Mouse (Mus musculus) spleen, embryonic (tissue): ENCODE measurements around the gene Pigu.

Source experiments
- CTCF ChIA-PET: fragments of 350-600 bp; sonication (Branson Sonifier 250); formaldehyde crosslinking; loops from one replicate; lab custom pipeline; 2022; lab: Charles Lee

Gene Pigu

GRCm38 (mm10) chr2:155356971-155357591 is at the start of gene Pigu:
Pigu (minus strand) TSS chr2:155357430.
- CTCF ChIA-PET: no interaction called here

- CTCF ChIA-PET: interaction anchor here (0.8 to 1.2 kb wide), 2 partner anchors 22 to 31 kb away, joined by 3 to 4 read pairs; no protein-coding TSS in a partner anchor
Observed at GRCm38 (mm10) chr2:155404635-155405034, 47.4 kb upstream of the Pigu start.

- CTCF ChIA-PET: no interaction called here
Observed at GRCm38 (mm10) chr2:155401926-155402325, 44.7 kb upstream of the Pigu start.

GRCm38 (mm10) chr2:155400276-155400675 is 43.0 kb upstream of the Pigu start:
- CTCF ChIA-PET: no interaction called here

GRCm38 (mm10) chr2:155394586-155394985 is 37.4 kb upstream of the Pigu start:
- CTCF ChIA-PET: no interaction called here

- CTCF ChIA-PET: no interaction called here
Observed at GRCm38 (mm10) chr2:155388573-155388972, 31.3 kb upstream of the Pigu start.

GRCm38 (mm10) chr2:155387052-155387451 is 29.8 kb upstream of the Pigu start:
- CTCF ChIA-PET: no interaction called here

GRCm38 (mm10) chr2:155386534-155386899 is 29.3 kb upstream of the Pigu start:
- CTCF ChIA-PET: no interaction called here

GRCm38 (mm10) chr2:155385731-155386533 is 28.7 kb upstream of the Pigu start:
- CTCF ChIA-PET: no interaction called here

- CTCF ChIA-PET: no interaction called here
Observed at GRCm38 (mm10) chr2:155385090-155385489, 27.9 kb upstream of the Pigu start.

GRCm38 (mm10) chr2:155382791-155383438 is 25.7 kb upstream of the Pigu start:
- CTCF ChIA-PET: interaction anchor here (1.3 kb wide), 1 partner anchor 21 kb away, joined by 4 read pairs; no protein-coding TSS in a partner anchor

GRCm38 (mm10) chr2:155382332-155382700 is 25.1 kb upstream of the Pigu start:
- CTCF ChIA-PET: interaction anchor here (0.6 to 1.3 kb wide), 2 partner anchors 22 to 1871 kb away, joined by 4 to 5 read pairs; no protein-coding TSS in a partner anchor

- CTCF ChIA-PET: interaction anchor here (0.6 to 1.3 kb wide), 4 partner anchors 22 to 1870 kb away, joined by 3 to 5 read pairs (median 4); partner anchors contain the start of gene Dynlrb1
Observed at GRCm38 (mm10) chr2:155381643-155382331, 24.6 kb upstream of the Pigu start.

GRCm38 (mm10) chr2:155381060-155381437 is 23.8 kb upstream of the Pigu start:
- CTCF ChIA-PET: interaction anchor here (0.6 kb wide), 2 partner anchors 145 to 908 kb away, joined by 3 to 4 read pairs; partner anchors contain the start of gene Dynlrb1

- CTCF ChIA-PET: interaction anchor here (0.6 kb wide), 1 partner anchor 908 kb away, joined by 3 read pairs; no protein-coding TSS in a partner anchor
Observed at GRCm38 (mm10) chr2:155380261-155381059, 23.2 kb upstream of the Pigu start, which contains the start of gene Trp53inp2. Trp53inp2 (plus strand) TSS chr2:155381059.

- CTCF ChIA-PET: no interaction called here
Observed at GRCm38 (mm10) chr2:155376191-155376590, 19.0 kb upstream of the Pigu start.

GRCm38 (mm10) chr2:155374521-155374920 is 17.3 kb upstream of the Pigu start:
- CTCF ChIA-PET: interaction anchor here (0.6 kb wide), 1 partner anchor 62 kb away, joined by 4 read pairs; no protein-coding TSS in a partner anchor

GRCm38 (mm10) chr2:155373886-155374285 is 16.7 kb upstream of the Pigu start:
- CTCF ChIA-PET: no interaction called here

GRCm38 (mm10) chr2:155373302-155373701 is 16.1 kb upstream of the Pigu start:
- CTCF ChIA-PET: no interaction called here

GRCm38 (mm10) chr2:155372451-155372850 is 15.2 kb upstream of the Pigu start:
- CTCF ChIA-PET: no interaction called here
